Mouse (Mus musculus): ENCODE measurements around the gene Cacna1a.

Gene Cacna1a

DNA sequence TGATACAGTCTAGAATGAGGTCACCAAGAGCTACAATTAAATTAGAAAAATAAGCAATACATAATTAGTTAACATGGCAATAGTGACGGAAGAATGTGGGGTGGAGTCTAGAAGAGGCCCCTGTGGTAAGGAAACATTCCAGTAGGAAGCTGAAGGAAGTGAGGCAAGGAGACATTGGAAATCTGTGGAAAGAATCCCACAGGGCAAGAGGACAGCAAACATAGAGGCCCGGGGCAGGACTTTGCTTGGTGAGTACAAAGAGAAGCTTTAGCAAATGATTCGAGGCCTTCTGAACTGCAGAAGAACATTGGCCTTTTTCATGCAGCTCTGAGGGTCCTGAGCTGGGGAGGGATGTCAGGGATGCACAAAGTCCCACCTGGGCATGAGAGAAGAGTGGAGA lies at the start of gene Cacna1a:
Gene Cacna1a, plus strand, starts transcription at position 166 of the 400 bp plus-strand sequence.
- DNase-seq = no peak

DNA sequence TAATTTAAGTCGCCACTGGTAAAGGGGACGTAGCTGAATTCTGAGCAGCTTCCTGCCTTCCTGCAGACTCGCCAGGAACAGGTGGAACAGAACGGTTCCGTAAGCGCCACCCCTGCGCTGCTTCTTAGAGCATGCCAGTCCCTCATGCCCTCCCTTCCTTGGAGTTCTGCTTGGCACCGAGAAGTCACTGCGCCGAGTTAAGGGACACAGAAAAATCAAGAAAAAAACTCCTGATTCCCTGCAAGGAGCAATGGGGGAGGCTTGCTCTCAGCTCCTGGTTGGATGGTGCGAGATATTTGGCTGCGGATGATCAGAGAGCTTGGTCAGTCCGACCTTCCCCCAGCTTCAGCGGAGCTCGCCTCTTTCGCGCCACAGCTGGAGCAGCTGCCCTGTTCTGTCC lies 49.7 kb upstream of the Cacna1a start:
- DNase-seq = no peak

DNA sequence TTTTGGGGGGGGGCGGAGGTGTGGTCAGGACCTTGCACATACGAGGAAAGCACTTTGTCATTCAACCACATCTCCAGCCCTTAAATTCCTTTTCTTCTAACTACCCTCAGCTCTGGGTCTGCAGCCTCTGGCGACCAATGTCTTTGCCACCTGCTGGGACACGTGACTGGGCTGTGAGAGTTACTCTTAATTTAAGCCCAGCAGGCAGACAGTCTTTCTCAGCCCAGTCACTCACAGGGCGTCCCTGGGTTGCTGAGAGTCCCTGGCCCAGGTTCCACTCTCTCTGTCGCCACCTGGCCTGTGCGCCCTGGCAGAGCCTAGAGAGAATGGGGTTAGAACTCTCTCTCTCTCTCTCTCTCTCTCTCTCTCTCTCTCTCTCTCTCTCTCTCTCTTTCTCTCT lies 48.9 kb upstream of the Cacna1a start:
- peak in 1 of 2 experiments; percentile 16 for DNase-seq

DNA sequence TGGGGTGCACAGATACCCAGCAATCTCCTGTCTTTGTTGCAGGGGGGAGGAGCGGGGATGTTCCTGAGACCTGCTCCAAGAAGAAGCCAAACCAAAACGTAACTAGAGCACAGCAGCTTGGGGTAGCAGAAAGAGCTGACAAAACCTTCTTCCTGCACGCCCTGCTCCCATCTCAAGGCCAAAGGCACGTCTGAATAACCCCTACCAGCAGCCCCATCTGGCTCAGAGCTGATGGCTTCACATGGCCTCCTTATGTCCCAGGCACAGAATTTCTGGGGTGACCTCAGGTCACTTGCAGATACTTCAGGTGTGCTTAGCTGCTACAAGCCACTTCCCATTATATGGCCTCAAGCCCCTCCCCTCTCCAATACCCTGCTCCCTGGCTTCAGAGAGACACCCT lies 48.4 kb upstream of the Cacna1a start:
- no peak for DNase-seq

DNA sequence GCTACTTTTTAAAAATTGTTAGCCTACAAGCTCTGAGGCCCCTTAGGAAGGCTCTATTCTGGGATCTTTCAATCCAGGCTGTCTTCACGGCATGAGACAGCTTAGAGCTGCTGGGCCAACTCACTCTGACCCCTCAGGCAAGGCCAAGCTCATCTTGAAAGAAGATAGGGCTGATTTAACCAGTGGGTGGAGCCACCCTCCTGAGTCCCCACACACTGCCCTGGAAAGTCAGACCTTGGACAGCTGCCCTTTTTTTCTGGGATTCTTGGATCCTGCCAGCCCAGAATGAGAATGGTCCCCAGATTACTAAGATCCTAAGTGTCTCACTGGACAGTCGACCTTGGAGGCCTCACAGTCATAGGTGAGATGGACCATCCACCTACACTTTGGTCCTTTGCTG lies 47.6 kb upstream of the Cacna1a start:
- DNase-seq = no peak

DNA sequence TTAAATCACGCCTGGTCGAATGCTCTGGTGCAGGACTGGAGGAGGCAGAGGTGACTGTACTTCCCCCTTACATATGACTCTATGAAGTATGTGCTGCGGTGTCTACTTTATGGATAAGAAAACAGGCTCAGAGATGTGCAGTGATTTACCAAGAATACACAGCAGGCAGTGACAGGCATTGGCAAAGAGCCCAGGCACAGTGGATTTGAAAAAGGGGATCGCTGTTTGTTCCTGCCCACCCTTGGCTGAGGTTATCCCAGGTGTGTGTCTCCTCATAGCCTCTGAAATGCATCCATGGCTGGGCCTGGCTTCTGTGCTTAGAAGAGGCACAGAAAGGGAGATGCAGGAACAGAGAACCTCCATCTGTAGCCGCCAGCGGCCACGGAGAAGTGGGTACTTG lies 42.7 kb upstream of the Cacna1a start:
- no peak for DNase-seq

DNA sequence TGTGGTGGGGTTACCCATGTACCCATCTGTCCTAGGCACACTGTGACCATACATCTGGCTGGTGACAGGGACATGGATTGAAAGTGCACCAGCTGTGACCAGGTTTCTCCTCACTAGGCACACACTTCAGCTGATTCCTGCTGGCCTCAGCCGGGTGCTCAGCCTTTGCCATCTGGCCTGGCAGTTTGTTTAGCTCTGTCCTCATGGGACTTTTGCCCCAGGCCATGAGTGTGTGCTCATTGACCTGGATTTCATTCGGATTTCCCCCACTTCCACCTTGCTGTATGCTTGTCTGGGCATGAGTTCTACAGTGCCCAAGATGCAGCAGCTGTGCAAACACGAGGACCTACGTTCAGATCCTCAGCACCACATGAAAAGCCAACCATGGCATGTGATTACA lies 41.8 kb upstream of the Cacna1a start:
- no peak for DNase-seq

DNA sequence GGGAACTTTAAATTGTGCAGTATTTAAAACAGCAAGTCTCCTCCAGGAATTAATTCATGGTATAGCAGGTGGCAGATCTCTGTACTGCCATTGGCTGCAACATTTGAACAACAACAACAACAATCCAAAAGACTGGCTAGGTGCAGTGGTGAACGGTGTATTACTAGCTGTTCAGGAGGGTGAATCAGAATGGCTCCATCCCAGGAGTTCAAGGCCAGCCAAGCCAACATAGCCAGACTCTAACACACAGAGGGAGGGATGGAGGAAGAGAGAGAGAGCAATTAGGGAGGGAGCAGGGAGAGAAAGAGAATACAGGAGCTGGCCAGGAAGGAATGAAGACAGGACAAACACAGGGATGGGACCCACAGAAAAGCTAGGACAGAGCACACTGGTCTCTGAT lies 38.7 kb upstream of the Cacna1a start:
- DNase-seq = no peak

DNA sequence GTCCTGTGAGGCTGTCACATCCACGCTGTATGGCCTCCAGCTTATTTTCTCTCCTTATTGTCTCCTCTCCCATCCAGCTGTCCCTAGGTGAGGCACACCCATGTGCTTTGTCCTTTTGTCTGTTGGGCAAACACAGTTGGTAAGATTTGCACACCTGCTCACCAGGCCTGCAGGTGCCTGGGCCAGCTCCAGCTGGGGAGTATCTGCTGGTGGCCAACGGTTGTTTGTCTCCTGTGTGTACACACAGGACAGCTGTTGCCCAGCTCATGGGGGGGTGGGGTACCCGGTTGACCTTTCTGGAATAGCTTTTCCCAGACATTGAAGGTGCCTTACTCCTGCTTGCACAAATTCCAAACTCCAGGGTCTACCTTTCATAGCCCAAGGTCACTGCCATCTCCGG lies 37.3 kb upstream of the Cacna1a start:
- no peak for DNase-seq

DNA sequence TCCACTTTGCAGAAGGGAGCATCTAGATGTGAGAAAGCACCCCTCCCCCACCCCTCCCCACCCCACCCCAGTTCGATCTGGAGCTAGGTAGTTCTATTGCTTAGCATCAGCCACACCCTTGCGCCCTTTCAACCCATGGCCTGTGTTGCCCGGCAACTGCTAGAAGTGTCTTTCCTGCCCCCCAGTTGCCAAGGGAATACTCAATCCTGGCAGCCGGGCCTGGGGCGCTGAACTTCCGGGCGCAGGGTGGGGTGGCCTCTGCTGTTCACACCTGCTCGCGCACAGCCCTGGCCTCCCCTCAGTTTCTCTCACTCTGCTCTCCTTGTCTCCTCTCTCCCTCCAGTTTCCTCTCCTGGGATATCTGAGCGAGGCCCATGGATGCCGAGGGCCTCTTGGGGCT lies 31.8 kb upstream of the Cacna1a start:
- DNase-seq = no peak

DNA sequence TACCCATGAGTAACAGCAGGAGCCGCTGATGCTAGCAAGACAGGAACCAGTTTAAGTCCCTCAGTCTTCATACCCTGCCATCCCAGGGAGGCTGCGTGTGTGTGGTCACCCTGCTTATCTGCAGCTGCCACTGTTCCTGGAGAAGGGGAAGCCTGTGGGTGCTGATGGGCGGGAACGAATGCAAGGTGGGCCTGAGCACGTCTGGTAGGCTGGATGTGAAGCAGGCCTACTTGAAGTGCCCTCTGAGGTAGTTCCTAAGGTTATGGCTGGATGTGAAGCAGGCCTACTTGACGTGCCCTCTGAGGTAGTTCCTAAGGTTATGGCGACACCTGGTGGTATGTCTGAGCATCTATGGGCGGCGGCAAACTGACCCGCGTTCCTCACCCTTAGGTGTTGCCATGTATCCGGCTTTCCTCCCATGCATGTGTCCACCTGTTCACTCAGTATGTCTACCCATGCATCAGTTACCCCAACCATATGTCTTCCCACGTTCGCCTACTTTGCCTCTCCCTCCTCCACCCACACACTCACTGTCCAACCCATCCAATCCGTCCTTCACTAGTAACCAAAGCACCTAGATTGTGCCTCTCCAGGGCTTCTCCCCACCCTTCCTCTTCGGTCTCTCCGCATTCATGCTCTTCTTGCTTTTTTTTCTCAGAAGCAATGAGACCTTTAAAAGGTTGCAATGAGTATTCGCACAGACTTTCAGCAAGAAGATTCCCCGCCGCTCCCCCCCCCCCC lies 30.4 kb upstream of the Cacna1a start:
- peak; percentile 64 to 73 for DNase-seq

DNA sequence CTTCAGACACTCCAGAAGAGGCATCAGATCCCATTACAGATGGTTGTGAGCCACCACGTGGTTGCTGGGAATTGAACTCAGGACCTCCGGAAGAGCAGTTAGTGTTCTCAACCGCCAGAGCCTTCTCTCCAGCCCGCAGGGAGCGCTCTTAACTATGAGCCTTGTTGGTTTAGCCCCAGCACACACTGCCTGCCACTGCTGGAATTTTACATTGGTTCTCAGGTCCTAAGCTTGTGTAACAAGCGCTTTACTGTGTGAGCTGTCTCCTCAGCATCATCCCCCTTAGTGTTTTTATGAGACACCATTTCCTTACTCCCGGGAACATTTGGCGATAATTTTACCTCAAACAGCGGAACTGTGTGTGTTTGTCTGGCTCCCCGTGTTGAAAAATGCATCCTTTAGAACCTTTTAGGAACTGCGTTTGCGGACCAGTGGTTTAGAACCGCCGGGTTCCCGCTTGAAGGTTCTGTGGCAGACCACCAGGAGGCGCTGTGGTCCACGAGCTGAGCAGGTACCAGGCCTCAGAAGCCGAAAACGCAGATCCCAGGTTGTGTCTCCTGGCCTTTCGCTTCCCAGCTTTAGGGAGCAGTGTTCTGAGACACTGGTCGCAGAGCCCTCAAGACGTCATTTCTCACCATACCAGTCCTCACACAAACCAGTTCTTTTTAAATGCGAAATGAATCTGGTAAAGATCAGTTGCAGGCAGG lies 24.7 kb upstream of the Cacna1a start:
- DNase-seq = peak; percentile 56 to 65

DNA sequence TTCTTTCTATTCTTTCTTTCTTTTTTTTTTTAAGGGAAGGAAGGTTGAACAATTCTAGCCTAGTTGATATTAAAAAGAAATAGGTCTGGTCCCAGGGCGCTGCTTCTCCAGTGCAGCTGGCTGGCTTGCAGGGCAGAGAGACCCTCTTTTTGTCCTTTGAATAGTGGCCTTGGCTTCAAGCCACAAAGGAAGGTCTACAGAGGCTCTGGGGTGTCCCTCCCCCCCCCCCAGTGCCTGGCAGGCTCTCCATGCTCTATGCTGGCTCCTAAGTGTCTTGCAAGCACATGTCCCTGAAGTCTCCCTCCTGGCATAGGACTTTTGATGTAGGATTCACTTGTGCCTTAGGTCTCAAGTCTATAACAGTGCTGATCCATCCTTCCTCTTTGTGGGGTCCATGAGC lies 23.0 kb upstream of the Cacna1a start:
- no peak for DNase-seq

DNA sequence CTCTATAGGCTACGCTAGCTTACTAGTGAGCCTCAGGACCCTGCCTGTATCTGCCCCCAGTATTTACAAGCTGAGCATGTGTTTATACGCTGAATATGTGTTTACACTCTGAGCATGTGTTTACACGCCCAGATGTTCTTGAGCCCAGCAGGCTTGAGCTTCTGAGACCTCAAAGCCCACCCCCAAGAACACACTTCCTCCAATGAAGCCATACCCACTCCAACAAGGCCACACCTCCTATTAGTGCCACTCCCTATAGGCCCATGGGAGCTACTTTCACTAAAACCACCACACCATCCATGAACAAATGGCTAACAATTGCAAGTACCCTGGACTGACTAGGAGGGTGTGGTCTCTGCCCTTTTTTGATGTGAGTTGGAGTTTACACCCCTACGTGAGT lies 17.3 kb upstream of the Cacna1a start:
- no peak for DNase-seq

DNA sequence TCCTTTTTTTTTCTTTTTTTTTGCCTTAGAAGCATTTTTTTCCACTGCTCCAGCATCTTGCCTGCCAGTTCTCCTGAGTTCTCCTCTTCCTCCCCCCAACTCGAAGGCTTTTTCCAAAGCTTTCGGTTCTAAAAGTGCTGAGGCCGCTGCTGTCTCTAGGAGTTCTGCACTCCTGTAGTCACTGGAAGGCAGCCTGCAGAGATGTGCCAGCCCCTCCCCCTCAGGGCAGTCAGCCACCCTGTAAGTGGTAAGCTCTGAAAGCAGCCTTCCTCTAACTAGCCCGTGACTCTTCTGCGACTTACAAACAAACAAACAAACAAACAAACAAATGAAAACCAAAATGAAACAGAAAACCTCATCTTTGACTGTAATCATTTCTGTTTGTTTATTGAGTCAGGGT lies 13.2 kb upstream of the Cacna1a start:
- DNase-seq = no peak

DNA sequence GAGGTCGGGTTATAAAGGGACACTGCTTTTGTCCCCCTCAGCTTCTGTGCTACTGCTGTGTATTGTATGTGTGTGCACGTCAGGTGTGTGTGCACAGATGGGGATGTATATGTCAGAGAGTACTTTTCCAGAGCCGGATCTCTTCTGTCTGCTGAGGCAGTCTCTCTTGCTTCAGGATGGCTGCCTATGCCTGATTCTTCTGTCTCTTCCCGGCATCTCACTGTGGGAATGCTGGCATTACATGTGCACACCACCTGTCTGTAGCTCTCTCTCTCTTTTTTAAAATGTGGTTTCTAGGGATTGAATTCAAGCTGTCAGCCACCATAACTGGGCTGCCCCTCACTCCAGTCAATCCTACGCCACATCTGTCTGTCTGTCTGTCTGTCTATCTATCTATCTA lies 12.4 kb upstream of the Cacna1a start:
- DNase-seq = no peak

DNA sequence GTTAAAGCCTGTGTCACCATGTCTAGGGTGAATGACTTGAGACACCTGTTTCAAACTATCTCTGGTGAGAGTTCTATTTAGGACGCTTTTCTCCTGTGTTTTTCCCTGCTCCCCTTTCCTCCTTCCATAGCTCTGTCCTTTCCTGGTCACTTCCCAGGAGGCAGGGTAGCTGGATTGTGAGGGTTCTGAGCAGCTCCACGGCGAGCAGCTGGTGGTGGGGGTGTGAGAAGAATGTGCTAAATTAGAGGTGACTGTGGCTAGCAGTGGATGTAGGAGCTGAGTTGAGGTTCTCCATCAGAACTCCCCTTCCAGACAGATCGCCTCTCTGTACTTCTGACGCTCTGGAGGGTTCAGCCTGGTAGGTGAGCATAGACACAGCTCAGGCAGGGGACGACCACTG lies 11.7 kb upstream of the Cacna1a start:
- no peak for DNase-seq

DNA sequence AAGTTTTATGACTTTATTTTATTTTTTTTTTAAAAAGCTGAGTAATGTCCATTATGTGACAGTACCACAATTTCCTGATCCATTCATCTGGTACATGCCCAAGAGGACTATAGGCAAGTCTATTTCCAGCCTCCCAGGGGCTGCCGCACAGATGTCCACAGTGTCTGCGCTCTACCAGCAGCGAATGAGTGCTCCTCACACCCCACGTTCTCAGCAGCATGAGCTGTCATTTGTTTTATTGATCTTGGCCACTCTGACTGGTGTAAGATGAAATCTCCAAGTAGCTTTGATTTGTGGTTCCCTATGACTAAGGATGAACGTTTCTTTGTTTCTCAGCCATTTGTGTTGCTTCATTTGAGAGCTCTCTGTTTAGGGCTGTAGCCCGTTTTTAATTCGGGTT lies 6.6 kb upstream of the Cacna1a start:
- no peak for DNase-seq

DNA sequence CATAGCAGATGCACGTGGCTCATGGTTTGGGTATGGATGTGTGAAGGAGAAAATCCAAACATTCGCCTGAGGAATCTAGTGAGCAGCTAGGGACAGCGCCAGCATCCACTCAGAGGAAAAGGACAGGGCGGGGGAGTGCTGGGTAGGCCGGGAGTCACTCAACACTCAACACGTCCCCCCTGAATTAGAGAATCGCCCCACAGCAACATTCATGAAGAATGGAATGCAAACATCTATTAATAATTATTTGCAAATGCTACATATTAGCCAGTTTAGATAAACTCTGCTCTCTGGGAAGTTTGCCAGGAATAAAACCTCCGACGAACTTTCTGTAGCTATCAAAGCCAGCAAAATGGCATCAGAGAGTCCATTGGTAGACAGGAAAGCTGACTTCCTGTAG lies 533 bp downstream of the Cacna1a start:
- no peak for DNase-seq

DNA sequence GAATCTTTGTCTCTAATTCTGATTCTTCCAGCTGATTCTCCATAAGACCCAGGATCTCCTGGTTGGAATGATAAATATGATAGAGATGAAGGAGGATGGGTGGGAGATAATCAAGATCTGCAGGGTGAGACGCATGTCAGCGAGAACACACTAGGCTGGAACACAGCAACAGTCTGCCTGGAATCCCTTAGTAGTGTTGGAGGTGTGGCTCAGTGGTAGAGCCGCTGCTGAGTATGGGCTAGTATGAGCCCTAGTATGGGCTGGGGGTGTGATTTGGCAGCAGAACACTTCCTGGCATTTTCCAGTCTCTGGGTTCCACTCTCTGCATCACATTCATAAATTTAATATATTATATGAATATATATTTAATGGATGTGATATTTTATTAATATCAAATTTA lies 933 bp downstream of the Cacna1a start:
- DNase-seq = no peak

DNA sequence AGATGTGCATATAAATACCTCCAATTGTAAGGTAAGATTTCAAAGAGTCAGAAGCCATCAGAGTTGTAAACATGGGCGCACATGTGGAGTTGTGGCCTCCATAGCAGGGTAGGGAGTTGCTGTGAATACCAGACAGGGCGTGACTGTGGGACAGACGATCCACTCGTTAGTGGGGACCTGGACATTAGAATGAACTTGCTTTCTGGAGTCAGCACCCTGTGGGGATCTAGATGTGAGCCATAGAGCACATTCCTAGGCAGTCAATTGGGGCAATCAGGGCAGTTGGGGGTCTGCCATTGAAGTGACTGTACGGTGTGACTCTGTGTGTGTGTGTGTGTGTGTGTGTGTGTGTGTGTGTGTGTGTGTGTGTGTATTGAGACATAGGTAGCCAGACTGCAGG lies 3.4 kb downstream of the Cacna1a start:
- no peak for DNase-seq

DNA sequence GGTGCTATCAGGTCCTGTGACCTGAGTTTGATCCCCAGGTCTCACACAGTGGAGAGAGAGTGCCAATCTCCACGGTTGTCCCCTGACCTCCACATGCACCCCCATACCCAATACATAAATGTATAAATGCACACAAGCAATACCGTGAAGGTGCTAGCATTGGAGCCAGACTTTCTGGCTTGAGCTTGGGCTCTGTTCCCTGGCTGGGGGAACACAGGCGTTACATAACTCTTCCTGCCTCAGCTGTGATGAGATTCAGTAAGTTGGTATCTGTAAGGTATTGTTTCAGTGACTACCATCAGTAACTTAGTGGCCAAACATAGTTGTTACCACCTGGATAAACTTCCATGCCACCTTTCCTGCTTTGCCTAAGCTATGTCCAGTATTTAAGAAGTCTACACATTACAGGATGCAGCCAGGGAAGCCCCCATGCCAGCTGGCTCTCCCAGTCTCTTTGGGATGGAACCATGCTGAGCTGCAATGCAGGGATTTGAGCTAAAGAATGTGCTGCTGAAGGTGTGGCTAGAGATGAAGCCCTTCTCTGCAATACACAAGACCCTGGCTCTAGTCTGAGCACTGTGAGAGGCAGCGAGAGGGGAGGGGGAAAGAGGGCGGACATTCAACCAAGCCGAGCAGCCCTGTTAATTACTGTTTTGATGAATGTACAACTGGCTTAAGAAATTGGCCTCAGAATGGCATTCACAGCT lies 7.7 kb downstream of the Cacna1a start:
- DNase-seq = no peak

DNA sequence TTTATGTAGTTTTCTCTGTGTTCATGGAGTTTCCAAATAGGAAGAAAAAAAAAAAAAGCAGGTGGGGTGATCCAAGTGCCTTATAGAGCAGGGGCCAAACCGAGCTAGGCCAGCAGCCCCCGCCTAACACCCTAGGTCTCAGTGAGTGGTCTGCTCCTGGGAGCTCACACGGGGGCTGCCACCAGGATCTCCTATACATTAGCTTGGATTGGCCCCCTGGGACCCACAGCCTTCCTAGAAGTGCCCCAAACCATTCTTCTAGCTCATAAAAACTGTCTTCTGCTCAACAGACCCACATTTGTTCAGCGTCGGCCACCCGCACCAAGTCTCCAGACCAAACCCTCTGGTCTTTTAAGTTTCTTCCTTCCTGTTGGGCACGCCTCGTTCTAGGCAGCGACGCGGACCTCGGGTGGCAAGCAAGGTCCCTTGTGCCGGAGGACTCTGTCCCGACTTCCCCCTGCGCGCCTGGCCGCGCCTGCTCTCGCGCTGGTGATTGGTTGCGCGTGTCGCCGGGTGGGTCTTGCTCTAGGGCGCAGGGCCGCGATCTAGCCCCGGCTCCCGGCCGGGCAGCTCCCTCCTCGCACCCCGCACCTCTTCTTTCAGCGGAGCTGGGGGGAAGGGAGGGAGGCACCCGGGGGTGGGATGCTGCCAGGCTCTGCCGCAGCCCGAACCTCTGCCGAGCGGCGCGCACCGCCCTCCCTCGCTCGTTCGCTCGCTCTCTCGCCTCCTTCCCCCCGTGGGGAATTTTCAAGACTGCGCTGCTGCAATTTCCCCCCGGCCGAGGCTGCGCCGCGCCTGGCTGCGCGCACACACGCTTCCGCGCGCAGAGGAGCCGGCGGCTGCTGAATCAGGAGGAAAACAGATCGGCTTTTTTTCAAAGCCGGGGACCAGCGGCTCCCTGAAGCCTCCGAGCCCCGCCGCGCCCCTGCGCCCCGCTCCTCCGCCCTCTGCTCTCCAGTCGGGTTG lies 25.9 kb downstream of the Cacna1a start:
- peak in 1 of 2 experiments; percentile 6 for DNase-seq

Data from thymus, postnatal 36 days (tissue).